Mouse (Mus musculus) bone marrow macrophage, adult 2 months (primary cell): Measurements from ENCODE around the gene Akt1s1.

Experiments
- CTCF ChIP-seq: IDR thresholded peaks from 2 replicates; pipeline ENCODE4 v1.5.1; 2012; ENCODE audit warnings: low read depth, mild to moderate bottlenecking, low read length, moderate library complexity
- POLR2A ChIP-seq: IDR thresholded peaks from 2 replicates; pipeline ENCODE4 v1.6.1; 2012; ENCODE audit warnings: mild to moderate bottlenecking, low read depth, low read length, borderline replicate concordance

GRCm38 (mm10) chr7:44863210-44863609 is 14.4 kb downstream of the Akt1s1 start:
- TF ChIP-seq POLR2A (no peak), CTCF (no peak)
